Mouse (Mus musculus) embryonic stem cell, embryonic (primary cell): ENCODE measurements at regions not wholly inside any gene's neighbourhood (a gene's known extent, or its start where the extent isn't known, plus 50 kb on each side); places are given as distances from the start of the nearest gene placed in this dataset.

Source experiments
- CTCF ChIA-PET, 4 experiments: fragments of 300-600 bp in 2 of 4; fragments of 350-600 bp in 2 of 4; sonication (Branson Sonifier 250); formaldehyde crosslinking; loops; one replicate each; lab custom pipeline; 2022; ENCODE audit warnings: inconsistent platforms in 2 of 4; lab: Charles Lee
- POLR2A ChIA-PET, 4 experiments: fragments of 300-600 bp in 2 of 4; fragments of 350-600 bp in 2 of 4; sonication (Branson Sonifier 250); formaldehyde crosslinking; loops; one replicate each; lab custom pipeline; 2022; ENCODE audit warnings: antibody characterized with exemption in 4 of 4, inconsistent platforms in 1 of 4; lab: Charles Lee

GRCm38 (mm10) chr8:76748471-76748870 lies 150.8 kb upstream of the Nr3c2 start:
- ChIA-PET POLR2A (no interaction called here), CTCF (no interaction called here)

- ChIA-PET POLR2A (no interaction called here), CTCF (no interaction called here)
These were observed 149.0 kb upstream of the Nr3c2 start for GRCm38 (mm10) chr8:76750286-76750685.

- POLR2A ChIA-PET = no interaction called here
- CTCF ChIA-PET = no interaction called here
These were observed 145.1 kb upstream of the Nr3c2 start for GRCm38 (mm10) chr8:76754166-76754565.

GRCm38 (mm10) chr8:76764201-76764600 lies 135.0 kb upstream of the Nr3c2 start:
- ChIA-PET POLR2A (no interaction called here), CTCF (no interaction called here)

- ChIA-PET POLR2A (no interaction called here), CTCF (no interaction called here)
These were observed 130.9 kb upstream of the Nr3c2 start for GRCm38 (mm10) chr8:76768302-76768701.

- ChIA-PET CTCF (interaction anchor here in 1 of 4 experiments (1.1 kb wide), 1 partner anchor 619 kb away, joined by 3 read pairs; no protein-coding TSS in a partner anchor), POLR2A (no interaction called here)
These were observed 111.5 kb upstream of the Nr3c2 start for GRCm38 (mm10) chr8:76787744-76788143.

- POLR2A ChIA-PET = no interaction called here
These were observed 105.4 kb upstream of the Nr3c2 start for GRCm38 (mm10) chr8:76793891-76794290.

GRCm38 (mm10) chr8:76799998-76800397 lies 99.2 kb upstream of the Nr3c2 start:
- POLR2A ChIA-PET = no interaction called here
- CTCF ChIA-PET = interaction anchor here in 1 of 4 experiments (0.6 kb wide), 1 partner anchor 192 kb away, joined by 3 read pairs; no protein-coding TSS in a partner anchor

More at GRCm38 (mm10) chr8:76793891-76794290, 105.4 kb upstream of the Nr3c2 start:
- CTCF ChIA-PET = no interaction called here

- CTCF ChIA-PET = interaction anchor here in 1 of 4 experiments (0.6 kb wide), 1 partner anchor 19 kb away, joined by 3 read pairs; no protein-coding TSS in a partner anchor
These were observed 75.8 kb upstream of the Nr3c2 start for GRCm38 (mm10) chr8:76823456-76823855.

More at GRCm38 (mm10) chr8:76823456-76823855, 75.8 kb upstream of the Nr3c2 start:
- POLR2A ChIA-PET = no interaction called here
